Mouse (Mus musculus) limb, embryonic 12.5 days (tissue): Measurements from ENCODE around the gene Shank1. TPM values are rescaled to one million over a fixed set of nuclear protein-coding genes. Genes with fewer than 3 reads are reported as not detected.
A peak's percentile ranks its signal among the peaks of the same experiment; 100 is the strongest.

Experiments
- ATAC-seq: fragments of 200-750 bp; cut with Nextera tagmentation; 2 replicates; pipeline ENCODE4 v1.8.0; 2017; ENCODE audit warnings: low read depth, moderate TSS enrichment; ENCODE audit not compliant: insufficient number of reproducible peaks, insufficient read depth, low FRiP score, low TSS enrichment
- H3K27ac ChIP-seq: fragments of 300-500 bp; sonication (generic); 2 replicates; pipeline ENCODE4 v1.5.1; 2016; ENCODE audit warnings: mild to moderate bottlenecking, moderate library complexity
- H3K27me3 ChIP-seq: fragments of 300-500 bp; sonication (generic); 2 replicates; pipeline ENCODE4 v1.6.1; 2016; ENCODE audit warnings: mild to moderate bottlenecking, moderate library complexity
- H3K36me3 ChIP-seq: fragments of 300-500 bp; sonication (generic); 2 replicates; pipeline ENCODE4 v1.6.1; 2016; ENCODE audit warnings: mild to moderate bottlenecking, moderate library complexity
- H3K4me1 ChIP-seq: fragments of 300-500 bp; sonication (generic); replicated peaks from 2 replicates; pipeline ENCODE4 v1.6.1; 2016
- H3K4me2 ChIP-seq: fragments of 300-500 bp; sonication (generic); 2 replicates; pipeline ENCODE4 v1.6.1; 2016; ENCODE audit warnings: mild to moderate bottlenecking, moderate library complexity
- H3K4me3 ChIP-seq: fragments of 300-500 bp; sonication (generic); replicated peaks from 2 replicates; pipeline ENCODE4 v1.5.1; 2016; ENCODE audit warnings: mild to moderate bottlenecking
- H3K9ac ChIP-seq: fragments of 300-500 bp; sonication (generic); replicated peaks from 2 replicates; pipeline ENCODE4 v1.6.1; 2016; ENCODE audit warnings: mild to moderate bottlenecking, moderate library complexity
- H3K9me3 ChIP-seq: fragments of 300-500 bp; sonication (generic); 2 replicates; pipeline ENCODE4 v1.6.1; 2016; ENCODE audit warnings: mild to moderate bottlenecking, moderate library complexity
- WGBS: fragments of 180-500 bp; shearing (Covaris S2); methylation state at CpG from one replicate; pipeline ENCODE4 v1.1.7; 2016; 5-methylcytosine and 5-hydroxymethylcytosine counted together
- polyA plus RNA-seq: library from polyadenylated mRNA; unstranded; fragments of >200 nt; fragmentation: Nextera tagmentation; extraction: Ambion mirVana; gene quantifications from 2 replicates; pipeline ENCODE4 v1.2.1, GENCODE M21; 2016

Shank1 gene
- polyA plus RNA-seq, 1 experiment from 2014 or later: 1.3 TPM

- H3K4me3 ChIP-seq: peak overlapping the region; percentile 39
- H3K27me3 ChIP-seq: peaks cover 36% of the 10 kb centered on the region
- ATAC-seq: peak; percentile 95
- no peak overlapping the region for H3K9ac ChIP-seq
- peak overlapping the region; percentile 58 for H3K4me2 ChIP-seq
- H3K36me3 ChIP-seq: no peaks in the 10 kb centered on the region
- H3K9me3 ChIP-seq: no peaks in the 10 kb centered on the region
- WGBS: 1% methylated on average over 27 of the region's 27 CpGs
- 0 out of 2 replicates have a peak overlapping the region, but pooled peaks have one; percentile 50 for H3K27ac ChIP-seq
- no peaks in the 10 kb centered on the region; the same call in 1 of the 2 replicates for H3K4me1 ChIP-seq
Measured at GRCm38 (mm10) chr7:44405346-44406014, 95.4 kb downstream of the Shank1 start.

GRCm38 (mm10) chr7:44406015-44406355, 95.9 kb downstream of the Shank1 start:
- H3K4me3 ChIP-seq: no peak overlapping the region
- peaks cover 36% of the 10 kb centered on the region for H3K27me3 ChIP-seq
- no peak for ATAC-seq
- H3K4me2 ChIP-seq: no peak overlapping the region
- no peak overlapping the region for H3K27ac ChIP-seq
- no peaks in the 10 kb centered on the region for H3K9me3 ChIP-seq
- no peaks in the 10 kb centered on the region; the same call in 1 of the 2 replicates for H3K4me1 ChIP-seq
- WGBS: 0% methylated on average over 5 of the region's 5 CpGs
- H3K36me3 ChIP-seq: no peaks in the 10 kb centered on the region
- H3K9ac ChIP-seq: no peak overlapping the region

Other genes starting within 250 kb of the Shank1 start
- not detected in 2 replicates for gene Klk1b21, start 207.9 kb upstream of the Shank1 start, polyA plus RNA-seq
- gene Klk1b22, start 197.6 kb upstream of the Shank1 start, polyA plus RNA-seq: not detected in 2 replicates
- not detected in 2 replicates for gene Klk1b16, start 173.5 kb upstream of the Shank1 start, polyA plus RNA-seq
- gene Klk1b24, start 122.0 kb upstream of the Shank1 start, polyA plus RNA-seq: not detected in 2 replicates
- not detected in 2 replicates for gene Klk1b3, start 112.1 kb upstream of the Shank1 start, polyA plus RNA-seq
- not detected in 2 replicates for gene Klk1b4, start 102.8 kb upstream of the Shank1 start, polyA plus RNA-seq
- not detected in 2 replicates for gene Klk1b5, start 94.3 kb upstream of the Shank1 start, polyA plus RNA-seq
- gene Klk1, start 84.9 kb upstream of the Shank1 start, polyA plus RNA-seq: not detected in 2 replicates
- gene Gm36864, start 74.1 kb upstream of the Shank1 start, polyA plus RNA-seq: 0.14 TPM in 1 of 2 replicates, not detected in the other
- 0.76 and 0.87 TPM in 2 replicates for gene 1700028J19Rik, start 63.6 kb upstream of the Shank1 start, polyA plus RNA-seq
- 209 and 214 TPM in 2 replicates for gene 2410002F23Rik, start 63.5 kb upstream of the Shank1 start, polyA plus RNA-seq
- gene Acp4, start 52.9 kb upstream of the Shank1 start, polyA plus RNA-seq: 0.28 TPM in 1 of 2 replicates, not detected in the other
- gene Gm15517, start 48.8 kb upstream of the Shank1 start, polyA plus RNA-seq: not detected in 2 replicates
- 2.0 and 2.2 TPM in 2 replicates for gene Clec11a, start 3.4 kb upstream of the Shank1 start, polyA plus RNA-seq
- 3.0 and 3.3 TPM in 2 replicates for gene Syt3, start 73.8 kb downstream of the Shank1 start, polyA plus RNA-seq
- gene 1700008O03Rik, start 75.6 kb downstream of the Shank1 start, polyA plus RNA-seq: 0.56 and 0.64 TPM in 2 replicates
- gene Lrrc4b, start 118.8 kb downstream of the Shank1 start, polyA plus RNA-seq: 0.86 and 0.98 TPM in 2 replicates
- gene Aspdh, start 155.1 kb downstream of the Shank1 start, polyA plus RNA-seq: 0.56 TPM in 1 of 2 replicates, not detected in the other
- gene Josd2, start 157.7 kb downstream of the Shank1 start, polyA plus RNA-seq: 72.9 and 76.5 TPM in 2 replicates
- gene Emc10, start 186.3 kb downstream of the Shank1 start, polyA plus RNA-seq: 93.6 and 111 TPM in 2 replicates
- gene Fam71e1, start 186.3 kb downstream of the Shank1 start, polyA plus RNA-seq: 19.0 and 27.5 TPM in 2 replicates
- gene Mybpc2, start 214.4 kb downstream of the Shank1 start, polyA plus RNA-seq: 0.09 and 0.13 TPM in 2 replicates
- 0.22 and 0.34 TPM in 2 replicates for gene Spib, start 221.8 kb downstream of the Shank1 start, polyA plus RNA-seq
- 132 and 140 TPM in 2 replicates for gene Pold1, start 238.6 kb downstream of the Shank1 start, polyA plus RNA-seq
- 70.7 and 72.0 TPM in 2 replicates for gene Nr1h2, start 243.7 kb downstream of the Shank1 start, polyA plus RNA-seq